In the genomic region with DNA sequence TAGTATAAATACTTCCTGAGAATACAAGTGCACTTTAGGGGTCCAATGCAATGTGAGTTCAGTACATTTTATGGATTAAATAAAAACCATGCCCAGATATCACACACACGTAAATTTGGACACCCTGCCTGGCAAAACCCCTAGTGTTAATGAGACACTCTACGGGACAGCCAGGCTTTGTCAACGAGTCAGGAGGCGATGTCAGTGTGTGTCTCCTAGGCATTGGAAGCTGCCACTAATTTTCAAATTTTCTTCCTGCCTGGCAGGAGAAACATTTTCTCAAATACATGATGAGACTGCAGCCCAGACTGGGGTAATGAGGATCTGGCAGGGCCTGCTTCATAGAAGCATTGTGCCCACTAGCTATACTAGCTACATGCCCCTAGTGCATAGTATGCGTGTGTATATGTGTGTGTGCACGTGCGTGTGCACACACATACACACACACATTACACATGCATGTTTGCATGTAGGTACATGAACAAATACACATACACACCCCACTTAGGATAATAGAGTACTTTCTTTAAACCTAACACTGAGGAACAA, we compare ENCODE assay signal across 19 mouse cellular contexts.
"Had no signal": no experiment of that assay in that cellular context is flagged by ENCODE, and none has a peak within 500 bp of the region (broad histone marks: within the 10 kb centered on the region; RNA-seq: fewer than 3 reads in every experiment).

No protein-coding gene starts in this region.

- ATAC-seq: midbrain, embryonic 13.5 days had no signal

- H3K36me3 ChIP-seq: kidney, embryonic 15.5 days; limb, embryonic 12.5 days; limb, embryonic 15.5 days; lung, embryonic 15.5 days; midbrain, embryonic 10.5 days; midbrain, embryonic 13.5 days; neural tube, embryonic 13.5 days had no signal

- H3K27ac ChIP-seq: kidney, embryonic 15.5 days; limb, embryonic 12.5 days; limb, embryonic 15.5 days; liver, embryonic 14.5 days; lung, embryonic 15.5 days; midbrain, embryonic 10.5 days; midbrain, embryonic 13.5 days; neural tube, embryonic 13.5 days had no signal

- H3K4me2 ChIP-seq: kidney, embryonic 15.5 days; limb, embryonic 12.5 days; limb, embryonic 15.5 days; liver, embryonic 11.5 days; lung, embryonic 15.5 days; midbrain, embryonic 13.5 days; neural tube, embryonic 13.5 days had no signal

- H3K4me3 ChIP-seq: kidney, embryonic 15.5 days; limb, embryonic 12.5 days; limb, embryonic 15.5 days; lung, embryonic 15.5 days; megakaryocyte, embryonic 14.5 days; midbrain, embryonic 10.5 days; midbrain, embryonic 13.5 days; neural tube, embryonic 13.5 days had no signal

- DNase-seq: kidney, adult 8-10 months; kidney, postnatal 10 days; kidney, postnatal 36 days; left cerebral cortex, postnatal 4 days; lung, adult 18-20 months; lung, postnatal 10 days; lung, postnatal 36 days; thymus, adult 18-20 months; thymus, postnatal 36 days had no signal

- H3K9me3 ChIP-seq: kidney, embryonic 15.5 days; limb, embryonic 15.5 days; lung, embryonic 15.5 days; midbrain, embryonic 10.5 days; midbrain, embryonic 13.5 days; neural tube, embryonic 13.5 days had no signal

- H3K27me3 ChIP-seq: kidney, embryonic 15.5 days; limb, embryonic 12.5 days; limb, embryonic 15.5 days; lung, embryonic 15.5 days; megakaryocyte, embryonic 14.5 days; midbrain, embryonic 13.5 days; neural tube, embryonic 13.5 days had no signal

- H3K4me1 ChIP-seq: kidney, embryonic 15.5 days; limb, embryonic 12.5 days; limb, embryonic 15.5 days; lung, embryonic 15.5 days; megakaryocyte, embryonic 14.5 days; midbrain, embryonic 10.5 days; midbrain, embryonic 13.5 days; neural tube, embryonic 13.5 days had no signal

- H3K9ac ChIP-seq: kidney, embryonic 15.5 days; limb, embryonic 12.5 days; limb, embryonic 15.5 days; liver, embryonic 14.5 days; lung, embryonic 15.5 days; midbrain, embryonic 13.5 days; neural tube, embryonic 13.5 days had no signal
